Mouse (Mus musculus) embryonic facial prominence, embryonic 11.5 days (tissue): ENCODE results near the gene Coq10b. TPM values are rescaled to one million over a fixed set of nuclear protein-coding genes. Genes with fewer than 3 reads are reported as not detected.
A peak's percentile ranks its signal among the peaks of the same experiment; 100 is the strongest.
"Not testable (repeated sequence)": the region's sequence is repeated elsewhere in the genome, so short reads cannot be mapped to it uniquely, and the experiment has no call there.

Experiments used
- ATAC-seq: fragments of 200-750 bp; cut with Nextera tagmentation; replicated peaks from 2 replicates; pipeline ENCODE4 v1.8.0; 2017; ENCODE audit warnings: low read depth; ENCODE audit not compliant: insufficient number of reproducible peaks, low FRiP score, low TSS enrichment
- DNase-seq: peaks from one replicate; pipeline ENCODE4 v3.0.0-alpha.2; 2015; ENCODE audit warnings: low spot score
- H3K27ac ChIP-seq: fragments of 300-500 bp; sonication (generic); replicated peaks from 2 replicates; pipeline ENCODE4 v1.5.1; 2014; ENCODE audit warnings: mild to moderate bottlenecking, low read depth, low read length, control low read depth
- H3K27me3 ChIP-seq: fragments of 300-500 bp; sonication (generic); 2 replicates; pipeline ENCODE4 v1.6.1; 2014; ENCODE audit warnings: mild to moderate bottlenecking, low read length, moderate library complexity, mixed read lengths; ENCODE audit not compliant: control insufficient read depth, insufficient read depth
- H3K36me3 ChIP-seq: fragments of 300-500 bp; sonication (generic); replicated peaks from 2 replicates; pipeline ENCODE4 v1.6.1; 2014; ENCODE audit warnings: low read depth, mild to moderate bottlenecking, low read length, moderate library complexity, mixed read lengths; ENCODE audit not compliant: control insufficient read depth, insufficient read depth
- H3K4me1 ChIP-seq: fragments of 300-500 bp; sonication (generic); 2 replicates; pipeline ENCODE4 v1.6.1; 2014; ENCODE audit warnings: low read length, mixed read lengths; ENCODE audit not compliant: control insufficient read depth, insufficient read depth
- H3K4me2 ChIP-seq: fragments of 300-500 bp; sonication (generic); 2 replicates; pipeline ENCODE4 v1.6.1; 2014; ENCODE audit warnings: low read depth, mild to moderate bottlenecking, control low read depth, low read length, moderate library complexity
- H3K4me3 ChIP-seq: fragments of 300-500 bp; sonication (generic); 2 replicates; pipeline ENCODE4 v1.5.1; 2014; ENCODE audit warnings: low read depth, low read length, control low read depth
- H3K9ac ChIP-seq: fragments of 300-500 bp; sonication (generic); replicated peaks from 2 replicates; pipeline ENCODE4 v1.6.1; 2014; ENCODE audit warnings: mild to moderate bottlenecking, control low read depth, low read length
- H3K9me3 ChIP-seq: fragments of 300-500 bp; sonication (generic); replicated peaks from 2 replicates; pipeline ENCODE4 v1.6.1; 2016; ENCODE audit warnings: mild to moderate bottlenecking, low read length, inconsistent platforms, mixed read lengths; ENCODE audit not compliant: control insufficient read depth
- WGBS: fragments of 180-500 bp; shearing (Covaris S2); extraction: QIAGEN DNeasy Blood & Tissue Kit; methylation state at CpG from one replicate; pipeline ENCODE4 v1.1.7; 2014; 5-methylcytosine and 5-hydroxymethylcytosine counted together
- polyA plus RNA-seq: library from polyadenylated mRNA; unstranded; fragments of >200 nt; fragmentation: Nextera tagmentation; extraction: Ambion mirVana; gene quantifications from 2 replicates; pipeline ENCODE4 v1.2.1, GENCODE M21; 2014

Gene Coq10b
- polyA plus RNA-seq, 1 experiment from 2014 or later: 27.7 TPM

DNA sequence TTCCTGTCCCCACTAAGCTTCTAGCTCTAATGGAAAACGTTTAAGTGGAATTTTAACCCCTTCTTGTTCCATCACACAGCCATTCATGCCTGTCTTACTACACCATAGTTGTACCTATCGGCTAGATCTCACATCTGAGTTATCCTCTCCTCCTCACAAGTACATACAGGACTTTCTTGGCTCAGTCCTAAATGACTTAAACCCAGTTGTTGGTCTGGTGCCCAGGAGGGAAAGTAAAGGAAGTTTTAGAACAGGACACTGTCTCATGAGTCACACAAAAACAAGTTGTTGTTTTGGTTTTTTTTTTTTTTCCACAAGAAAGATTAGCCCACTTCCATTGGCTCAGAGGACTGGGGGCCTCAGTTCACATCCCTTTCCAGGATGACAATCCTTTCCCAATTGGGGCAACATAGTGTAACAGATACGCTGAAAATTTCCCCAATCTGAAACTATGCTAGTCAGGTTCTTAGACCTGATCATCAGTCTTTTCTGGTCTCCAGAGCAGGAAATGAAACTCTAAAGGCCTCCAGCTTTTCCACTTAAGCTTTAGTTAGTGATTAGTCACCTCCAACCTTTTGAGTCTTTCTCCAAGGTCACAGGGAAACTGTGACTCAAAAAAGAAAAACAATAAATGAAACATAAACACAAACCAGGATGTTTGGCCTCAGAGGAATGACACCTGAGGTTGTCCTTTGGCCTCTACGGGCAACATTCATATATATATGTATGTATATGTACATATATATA lies 3.6 kb upstream of the Coq10b start:
- H3K27me3 ChIP-seq: no peaks in the 10 kb centered on the region
- DNase-seq: no peak
- H3K4me2 ChIP-seq: no peak overlapping the region
- H3K9ac ChIP-seq: no peak overlapping the region
- no peaks in the 10 kb centered on the region for H3K9me3 ChIP-seq
- no peak for ATAC-seq
- H3K4me3 ChIP-seq: no peak overlapping the region
- peaks cover 3% of the 10 kb centered on the region; the same call in 1 of the 2 replicates for H3K4me1 ChIP-seq
- no peak overlapping the region for H3K27ac ChIP-seq
- 67% methylated on average over 4 of the region's 4 CpGs for WGBS
- H3K36me3 ChIP-seq: no peaks in the 10 kb centered on the region

DNA sequence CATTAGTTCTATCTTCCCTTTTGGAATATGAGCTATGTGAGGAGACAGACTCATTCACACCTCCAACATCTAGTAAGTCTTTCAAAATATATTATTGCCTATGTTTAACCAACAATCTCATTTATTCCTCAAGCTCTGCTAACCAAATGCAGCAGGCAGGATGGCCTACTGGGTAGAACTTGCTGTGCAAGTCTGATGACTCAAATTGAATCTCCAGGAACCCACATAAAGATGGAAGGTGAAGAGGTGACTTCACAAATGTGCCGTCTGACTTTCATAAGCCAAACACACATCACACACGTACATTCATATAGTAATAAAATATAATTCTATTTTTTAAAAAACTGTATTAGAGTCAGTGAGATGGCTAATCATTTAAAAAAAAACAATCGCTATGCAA lies 899 bp upstream of the Coq10b start:
- Histone ChIP-seq H3K4me1 (peaks cover 3% of the 10 kb centered on the region; the same call in 1 of the 2 replicates), H3K4me3 (no peak overlapping the region), H3K4me2 (no peak overlapping the region), H3K9ac (no peak overlapping the region), H3K27ac (no peak overlapping the region), H3K27me3 (no peaks in the 10 kb centered on the region), H3K36me3 (no peaks in the 10 kb centered on the region), H3K9me3 (no peaks in the 10 kb centered on the region)
- no peak for ATAC-seq
- 72% methylated on average over 3 of the region's 3 CpGs for WGBS
- DNase-seq: no peak

DNA sequence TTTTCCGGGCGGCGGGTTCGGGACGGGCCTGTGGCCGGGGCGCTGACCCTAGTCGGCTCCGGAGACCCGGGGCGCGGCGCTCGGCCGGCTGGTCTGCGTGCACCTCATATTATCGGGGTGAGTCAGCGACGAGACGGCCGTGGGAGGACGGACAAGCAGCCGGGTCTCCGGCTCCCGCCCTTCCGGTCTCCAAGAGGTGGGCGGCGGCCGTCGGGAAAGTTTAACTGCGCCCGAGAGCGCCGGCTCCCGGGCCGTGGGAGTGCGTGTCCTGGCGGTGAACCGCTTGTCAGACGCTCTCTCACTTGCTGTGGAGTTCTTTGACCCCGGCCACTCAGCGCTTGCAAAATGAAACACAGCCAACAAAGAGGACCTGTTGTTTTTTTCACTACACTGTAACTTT lies 435 bp downstream of the Coq10b start:
- peak overlapping the region; percentile 92 for H3K4me3 ChIP-seq
- H3K36me3 ChIP-seq: no peaks in the 10 kb centered on the region
- H3K4me1 ChIP-seq: peaks cover 3% of the 10 kb centered on the region; the same call in 1 of the 2 replicates
- peak overlapping the region; percentile 68 for H3K9ac ChIP-seq
- ATAC-seq (peak; percentile 62), DNase-seq (peak; percentile 58)
- H3K9me3 ChIP-seq: no peaks in the 10 kb centered on the region
- H3K4me2 ChIP-seq: peak overlapping the region; percentile 52
- H3K27ac ChIP-seq: peak overlapping the region; percentile 59; the same call in 1 of the 2 replicates
- under 1% methylated on average over 38 of the region's 42 CpGs for WGBS
- H3K27me3 ChIP-seq: no peaks in the 10 kb centered on the region

DNA sequence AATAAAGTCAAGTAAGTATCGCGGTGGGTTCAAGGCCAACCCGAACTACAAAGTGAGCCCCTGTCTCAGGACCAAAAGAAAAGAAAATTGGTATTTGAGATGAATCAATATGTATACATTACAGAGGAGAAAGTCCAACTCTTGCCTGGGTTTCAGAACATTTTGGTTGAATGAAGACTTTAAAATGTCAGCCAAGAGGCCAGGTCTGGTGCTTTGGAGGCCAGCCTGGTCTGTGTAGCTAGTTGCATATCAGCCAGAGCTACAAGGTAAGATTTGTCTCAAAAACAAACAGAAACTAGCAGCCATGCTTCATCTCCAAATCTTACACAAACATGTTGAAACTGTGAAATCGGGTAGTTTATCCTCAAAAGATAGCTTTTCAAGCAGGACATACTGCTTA lies 1.0 kb downstream of the Coq10b start:
- DNase-seq (no peak), ATAC-seq (no peak)
- Histone ChIP-seq H3K27me3 (no peaks in the 10 kb centered on the region), H3K4me1 (peaks cover 3% of the 10 kb centered on the region; the same call in 1 of the 2 replicates), H3K9me3 (no peaks in the 10 kb centered on the region), H3K4me2 (peak overlapping the region; percentile 52; the same call in 1 of the 2 replicates), H3K27ac (no peak overlapping the region), H3K4me3 (peak overlapping the region; percentile 92; the same call in 1 of the 2 replicates), H3K9ac (peak overlapping the region; percentile 68; the same call in 1 of the 2 replicates), H3K36me3 (no peaks in the 10 kb centered on the region)
- WGBS: 70% methylated on average over 4 of the region's 4 CpGs

DNA sequence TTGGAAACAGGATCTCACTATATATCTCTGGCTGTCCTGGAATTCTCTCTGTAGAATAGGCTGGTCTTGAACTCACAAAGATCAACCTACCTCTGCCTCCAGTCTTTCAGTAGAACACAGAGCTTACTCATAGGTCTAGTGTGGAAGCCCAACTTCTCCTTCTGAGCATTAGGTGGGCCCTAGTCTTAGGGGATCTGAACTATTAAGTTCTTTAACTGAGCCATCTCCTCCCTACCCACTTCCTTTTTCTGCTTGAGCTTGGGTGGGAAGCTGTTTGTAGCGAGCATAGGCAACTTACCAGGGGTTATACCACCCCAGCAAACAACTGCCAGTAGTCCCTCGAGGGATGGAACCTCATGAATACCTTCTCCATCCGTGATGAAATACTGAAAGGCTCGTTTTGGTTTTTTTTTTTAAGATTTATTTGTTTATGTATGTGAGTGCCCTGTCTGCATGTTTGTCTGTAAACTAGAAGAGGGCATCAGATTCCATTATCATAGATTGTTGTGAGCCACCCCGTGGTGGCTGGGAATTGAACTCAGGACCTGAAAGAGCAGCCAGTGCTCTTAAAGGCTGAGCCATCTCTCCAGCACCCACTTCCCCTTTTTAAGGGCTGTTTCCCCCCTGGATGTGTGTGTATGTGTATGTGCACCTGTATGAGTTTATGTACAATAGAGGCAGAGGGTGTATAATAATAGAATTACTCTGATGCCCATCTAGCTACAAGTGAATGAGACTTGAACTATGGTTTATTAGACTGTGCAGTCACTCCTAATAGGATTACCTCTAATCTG lies 2.9 kb downstream of the Coq10b start:
- Histone ChIP-seq H3K9ac (no peak overlapping the region), H3K27ac (no peak overlapping the region), H3K4me1 (peaks cover 3% of the 10 kb centered on the region; the same call in 1 of the 2 replicates), H3K4me3 (no peak overlapping the region), H3K9me3 (no peaks in the 10 kb centered on the region), H3K27me3 (no peaks in the 10 kb centered on the region), H3K36me3 (no peaks in the 10 kb centered on the region), H3K4me2 (no peak overlapping the region)
- no peak for ATAC-seq
- 71% methylated on average over 5 of the region's 5 CpGs for WGBS
- no peak for DNase-seq

DNA sequence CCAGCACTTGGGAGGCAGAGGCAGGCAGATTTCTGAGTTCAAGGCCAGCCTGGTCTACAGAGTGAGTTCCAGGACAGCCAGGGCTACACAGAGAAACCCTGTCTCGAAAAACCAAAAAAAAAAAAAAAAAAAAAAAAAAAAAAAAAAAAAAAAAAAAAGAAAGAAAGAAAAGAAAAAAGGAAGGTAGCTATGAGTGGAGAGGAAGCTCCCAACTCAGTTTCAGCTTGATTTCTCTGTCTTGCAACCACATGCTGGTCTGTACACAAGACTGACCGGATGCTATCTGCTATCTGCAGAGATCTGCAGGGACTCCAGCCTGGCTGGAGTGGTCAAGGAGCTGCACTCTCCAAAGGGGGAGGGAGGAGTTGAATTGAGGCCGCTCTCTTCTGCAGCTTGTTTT lies 5.8 kb downstream of the Coq10b start:
- H3K9me3 ChIP-seq, ATAC-seq, H3K36me3 ChIP-seq, H3K9ac ChIP-seq, H3K27me3 ChIP-seq, H3K4me3 ChIP-seq, H3K4me2 ChIP-seq, H3K4me1 ChIP-seq, DNase-seq, H3K27ac ChIP-seq: not testable (repeated sequence)
- WGBS: 92% methylated on average over 2 of the region's 3 CpGs

DNA sequence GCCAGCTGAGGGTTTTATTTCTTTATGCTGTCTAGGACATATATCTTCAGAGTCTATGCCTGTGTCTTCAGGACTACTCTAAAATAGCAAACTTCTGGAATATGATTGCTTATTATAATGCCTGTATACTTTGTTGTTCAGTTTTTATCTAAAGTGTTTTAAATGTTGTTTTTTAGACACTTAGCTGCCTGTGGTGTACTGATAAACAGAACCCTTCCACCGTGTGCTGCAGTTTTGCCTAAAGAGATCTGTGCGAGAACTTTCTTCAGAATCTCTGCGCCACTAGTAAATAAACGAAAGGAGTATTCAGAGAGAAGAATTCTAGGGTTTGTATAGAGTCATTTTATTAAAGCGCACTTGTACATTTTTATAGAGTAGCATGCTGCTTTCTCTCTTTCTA lies 8.5 kb downstream of the Coq10b start:
- no peak overlapping the region for H3K4me2 ChIP-seq
- ATAC-seq (no peak), DNase-seq (no peak)
- no peaks in the 10 kb centered on the region for H3K9me3 ChIP-seq
- WGBS: 91% methylated on average over 5 of the region's 5 CpGs
- no peaks in the 10 kb centered on the region for H3K27me3 ChIP-seq
- H3K4me1 ChIP-seq: no peaks in the 10 kb centered on the region
- no peaks in the 10 kb centered on the region for H3K36me3 ChIP-seq
- H3K4me3 ChIP-seq: no peak overlapping the region
- H3K27ac ChIP-seq: no peak overlapping the region
- H3K9ac ChIP-seq: no peak overlapping the region

DNA sequence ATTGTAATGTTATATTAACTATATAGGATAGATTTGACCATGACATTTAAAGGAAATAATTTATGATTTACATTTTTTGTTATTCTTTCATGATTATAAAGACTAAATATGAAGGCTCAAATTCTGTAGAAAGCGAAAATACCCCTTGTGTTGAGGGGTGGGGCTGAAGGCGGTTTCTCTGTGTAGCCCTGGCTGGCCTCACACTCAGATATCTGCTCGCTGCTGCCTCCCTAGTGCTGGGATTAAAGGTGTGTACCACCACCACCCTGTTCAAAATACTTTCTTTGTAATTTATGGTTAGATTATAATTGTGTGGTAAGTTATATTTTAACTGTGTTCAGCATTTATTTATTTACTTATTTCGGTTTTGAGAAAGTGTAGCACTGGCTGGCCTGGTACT lies 9.2 kb downstream of the Coq10b start:
- ATAC-seq (no peak), DNase-seq (no peak)
- Histone ChIP-seq H3K9ac (no peak overlapping the region), H3K27ac (no peak overlapping the region), H3K4me3 (no peak overlapping the region), H3K27me3 (no peaks in the 10 kb centered on the region), H3K4me2 (no peak overlapping the region), H3K36me3 (no peaks in the 10 kb centered on the region), H3K9me3 (no peaks in the 10 kb centered on the region), H3K4me1 (no peaks in the 10 kb centered on the region)
- WGBS: 91% methylated on average over 4 of the region's 4 CpGs
